Mouse (Mus musculus) brain, adult 2 months (tissue): ENCODE results near the gene Nagk.
A peak's percentile ranks its signal among the peaks of the same experiment; 100 is the strongest.
"Not testable (repeated sequence)": the region's sequence is repeated elsewhere in the genome, so short reads cannot be mapped to it uniquely, and the experiment has no call there.

Source experiments
- DNase-seq: peaks from one replicate; pipeline ENCODE4 v3.0.0; 2011; ENCODE audit warnings: low read depth, low spot score

Gene Nagk

DNA sequence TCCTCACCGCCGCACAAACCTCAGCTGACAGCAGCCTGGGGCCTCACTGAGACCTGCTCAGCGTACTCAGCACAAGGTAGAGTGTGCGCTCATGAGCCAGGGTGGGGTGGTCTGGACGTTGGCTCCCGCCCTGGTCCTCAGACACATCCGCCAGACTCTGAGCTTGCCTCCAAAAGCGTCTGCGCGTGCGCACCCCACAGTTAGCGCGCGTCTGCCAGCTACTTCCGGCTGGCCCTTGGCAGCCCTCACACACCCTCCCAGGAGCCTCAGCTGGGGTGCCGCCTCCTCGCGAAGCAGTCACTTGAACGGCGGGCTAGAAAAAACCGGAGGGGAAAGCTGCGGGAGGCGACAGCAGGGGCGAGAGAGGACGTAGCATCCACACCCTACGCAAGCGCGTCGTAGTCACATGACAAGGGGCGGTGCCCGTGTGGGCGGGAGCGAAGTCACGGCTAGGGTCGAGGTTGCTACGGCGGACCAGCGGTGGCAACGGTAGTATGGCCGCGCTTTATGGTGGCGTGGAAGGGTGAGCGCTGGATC, at the start of gene Nagk:
TSS of gene Nagk (plus strand) at position 223 of the 537 bp plus-strand sequence.
- DNase-seq: peak; percentile 96

DNA sequence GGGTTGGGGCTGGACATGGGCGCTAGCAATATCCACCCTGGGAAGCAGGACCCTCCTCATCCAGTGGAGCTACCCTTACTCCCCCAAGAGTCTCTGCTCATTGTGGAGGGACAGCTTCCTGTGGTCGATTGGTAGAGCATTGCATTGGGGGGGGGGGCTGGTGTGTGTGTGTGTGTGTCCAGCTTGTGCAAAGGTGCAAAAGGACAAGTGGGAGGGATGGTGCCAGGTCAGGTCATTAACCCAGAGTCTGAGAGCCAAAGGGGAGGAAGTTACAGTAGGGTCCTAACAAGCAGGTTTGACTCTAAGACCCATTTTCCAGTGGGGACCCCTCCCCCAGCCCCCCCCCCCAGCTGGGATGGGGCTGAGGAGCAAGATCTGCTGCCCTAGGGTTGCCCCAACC, 49.3 kb upstream of the Nagk start:
- no peak for DNase-seq

DNA sequence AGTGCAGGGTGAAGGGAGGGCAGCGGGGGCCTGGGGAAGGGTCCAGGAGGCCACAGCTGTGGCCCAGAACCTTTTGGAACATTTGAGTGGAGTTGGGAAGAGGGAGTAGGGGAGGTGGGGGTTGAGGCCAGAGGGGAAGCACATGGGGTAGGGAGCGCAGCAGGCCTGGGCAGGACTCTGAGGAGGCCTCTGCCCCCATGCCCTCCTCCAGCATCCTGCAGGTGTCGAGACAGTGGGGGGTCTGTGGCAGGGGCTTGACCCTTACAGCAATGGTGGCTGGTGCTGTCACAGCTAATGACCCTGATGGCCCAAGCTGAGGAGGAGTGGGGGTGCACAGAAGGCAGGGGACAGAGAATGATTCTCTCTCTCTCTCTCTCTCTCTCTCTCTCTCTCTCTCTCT, 45.5 kb upstream of the Nagk start:
- no peak for DNase-seq

DNA sequence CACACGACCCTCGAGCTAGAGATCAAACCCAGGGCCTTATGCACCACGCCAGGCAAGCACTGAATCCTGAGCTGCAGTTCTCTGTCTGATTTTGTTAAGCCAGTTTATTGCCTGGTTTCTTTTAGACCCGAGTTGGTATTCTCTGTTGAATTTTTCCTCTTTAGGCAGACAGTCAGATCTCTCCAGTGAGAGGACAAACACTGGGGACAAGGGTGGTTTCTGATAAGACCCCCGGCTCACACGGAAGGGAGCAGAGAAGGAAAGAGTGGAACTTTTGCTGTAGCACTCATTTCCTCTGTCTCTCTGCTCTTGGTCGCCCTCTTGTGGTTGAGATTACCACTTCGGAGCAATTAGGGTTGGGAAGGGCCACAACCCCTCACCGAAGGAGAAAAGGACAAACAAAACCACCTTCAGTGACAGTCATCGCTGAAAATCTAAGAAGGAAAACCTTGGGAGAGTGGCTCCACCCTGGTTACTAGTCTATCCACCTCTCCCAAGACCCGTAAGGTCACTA, 44.6 kb upstream of the Nagk start:
- DNase-seq: peak; percentile 47

DNA sequence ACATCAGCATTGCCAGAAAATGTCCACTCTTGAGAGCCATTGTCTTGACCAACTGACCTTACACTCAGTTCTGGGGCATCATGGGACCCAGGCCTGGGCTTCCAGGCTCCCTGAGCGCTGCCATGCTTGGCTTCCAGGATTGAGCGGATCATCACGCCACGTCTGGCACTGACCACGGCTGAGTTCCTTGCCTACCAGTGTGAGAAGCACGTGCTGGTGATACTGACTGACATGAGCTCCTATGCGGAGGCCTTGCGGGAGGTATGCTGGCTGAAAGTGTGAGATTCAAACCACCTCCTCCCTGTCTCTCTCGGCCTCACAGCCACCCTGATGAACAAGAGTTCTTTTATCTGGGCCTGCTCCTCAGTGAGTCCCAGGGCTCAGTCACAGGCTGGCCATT, 38.7 kb upstream of the Nagk start:
- no peak for DNase-seq

DNA sequence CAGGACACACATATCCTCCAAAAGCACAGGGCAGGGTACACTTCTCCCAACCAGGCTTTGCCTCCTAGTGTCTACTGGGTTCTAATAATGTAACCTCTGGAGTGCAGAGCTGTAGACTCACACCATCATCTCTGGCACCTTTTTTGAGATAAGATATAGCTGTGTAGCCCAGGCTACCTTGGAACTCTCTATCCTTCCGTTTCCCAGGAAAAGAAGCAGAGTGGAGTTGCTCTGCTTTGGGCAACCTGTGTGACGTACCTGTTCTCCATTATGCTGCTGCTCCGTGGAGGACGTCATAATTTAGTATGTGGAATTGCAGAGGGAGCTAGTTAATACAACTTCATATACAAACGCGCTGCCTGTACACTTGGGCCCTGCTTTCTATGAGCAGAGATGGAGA, 32.4 kb upstream of the Nagk start, which contains the start of gene Ankrd53:
TSS of gene Ankrd53 (plus strand) at position 301 of the 400 bp plus-strand sequence.
- no peak for DNase-seq

DNA sequence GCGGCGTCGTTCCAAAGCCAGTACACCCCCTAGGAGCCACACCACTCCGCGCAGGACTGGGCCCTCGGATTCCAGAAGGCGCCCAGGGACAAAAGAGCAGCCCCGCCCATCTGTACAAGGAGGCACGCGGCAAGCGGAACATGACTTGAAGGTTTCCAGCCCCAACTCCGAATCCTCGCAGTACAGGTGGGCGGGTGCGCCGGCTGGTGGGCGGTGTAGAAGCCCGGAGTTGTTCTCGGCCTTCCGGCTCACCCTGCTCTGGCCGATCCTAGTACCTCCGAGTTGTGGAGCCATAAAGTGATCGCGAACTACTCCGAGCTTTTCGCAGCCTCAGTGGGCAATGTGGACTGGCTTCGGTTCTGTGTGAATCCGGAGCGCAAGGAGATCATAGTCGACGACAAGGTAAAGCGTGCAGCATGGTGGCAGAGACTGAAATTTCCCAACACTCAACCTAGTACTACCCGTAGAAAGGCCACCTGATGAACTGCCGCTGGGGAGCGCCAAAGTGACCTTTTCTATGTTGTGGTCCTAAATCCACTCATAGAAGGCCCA, 31.8 kb upstream of the Nagk start:
- DNase-seq: no peak

DNA sequence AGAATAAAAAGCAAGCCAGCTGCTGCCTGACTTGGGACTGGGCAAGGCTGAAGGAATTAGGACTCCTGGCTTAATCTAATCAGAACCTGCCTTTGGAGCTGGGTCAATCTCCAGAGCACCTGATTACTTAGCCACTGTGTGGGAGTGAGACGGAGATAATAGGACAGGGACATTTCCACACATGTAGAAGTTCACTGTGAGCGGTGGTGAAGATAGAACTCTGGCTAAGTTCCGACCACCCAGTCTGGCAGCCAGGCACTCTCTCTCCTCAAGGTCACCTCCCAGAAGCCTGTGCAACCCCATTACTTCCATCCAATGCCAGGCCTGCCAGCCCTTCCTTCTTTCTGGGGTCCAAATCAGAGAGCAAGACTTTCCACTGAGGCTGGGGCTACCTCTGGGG, 27.8 kb upstream of the Nagk start:
- no peak for DNase-seq

DNA sequence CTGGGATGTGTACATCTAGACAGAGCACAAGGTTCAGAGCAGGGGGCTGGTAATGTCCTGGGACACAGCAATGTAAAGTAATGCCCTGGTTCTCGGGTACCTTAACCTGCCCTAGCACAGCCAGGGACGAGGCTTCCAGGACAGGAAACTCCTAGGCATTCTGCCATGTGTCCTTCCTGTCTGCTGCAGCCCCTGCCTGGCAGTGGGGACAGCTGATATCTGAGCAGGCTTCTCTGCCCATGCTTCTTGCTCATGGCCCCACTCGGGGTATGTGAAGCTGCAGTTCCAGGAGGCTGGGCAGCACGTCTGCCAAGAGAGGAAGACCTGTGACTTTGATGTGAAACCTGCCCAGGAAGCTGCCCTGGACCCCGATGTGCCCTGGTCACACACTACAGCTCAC, 26.3 kb upstream of the Nagk start:
- DNase-seq: no peak

DNA sequence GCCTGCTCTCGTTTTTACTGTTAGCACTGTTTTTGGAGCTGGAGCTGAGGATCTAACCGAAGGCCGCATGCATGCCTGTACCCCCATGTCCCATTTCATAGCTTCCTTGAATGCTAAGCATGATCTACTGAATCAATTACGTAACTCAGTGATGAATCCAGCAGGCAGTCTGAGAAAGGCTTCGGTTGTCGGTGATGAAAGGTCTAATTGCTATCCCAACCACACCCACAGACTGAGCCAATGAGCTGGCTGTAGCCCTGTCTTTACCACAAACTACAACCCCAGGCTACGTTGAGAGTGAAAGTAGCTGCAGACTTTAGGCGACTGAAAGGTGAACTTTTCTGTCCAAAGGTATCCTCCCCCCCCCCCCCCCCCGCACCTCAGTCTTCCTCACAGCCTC, 20.7 kb upstream of the Nagk start:
- DNase-seq: peak; percentile 18

DNA sequence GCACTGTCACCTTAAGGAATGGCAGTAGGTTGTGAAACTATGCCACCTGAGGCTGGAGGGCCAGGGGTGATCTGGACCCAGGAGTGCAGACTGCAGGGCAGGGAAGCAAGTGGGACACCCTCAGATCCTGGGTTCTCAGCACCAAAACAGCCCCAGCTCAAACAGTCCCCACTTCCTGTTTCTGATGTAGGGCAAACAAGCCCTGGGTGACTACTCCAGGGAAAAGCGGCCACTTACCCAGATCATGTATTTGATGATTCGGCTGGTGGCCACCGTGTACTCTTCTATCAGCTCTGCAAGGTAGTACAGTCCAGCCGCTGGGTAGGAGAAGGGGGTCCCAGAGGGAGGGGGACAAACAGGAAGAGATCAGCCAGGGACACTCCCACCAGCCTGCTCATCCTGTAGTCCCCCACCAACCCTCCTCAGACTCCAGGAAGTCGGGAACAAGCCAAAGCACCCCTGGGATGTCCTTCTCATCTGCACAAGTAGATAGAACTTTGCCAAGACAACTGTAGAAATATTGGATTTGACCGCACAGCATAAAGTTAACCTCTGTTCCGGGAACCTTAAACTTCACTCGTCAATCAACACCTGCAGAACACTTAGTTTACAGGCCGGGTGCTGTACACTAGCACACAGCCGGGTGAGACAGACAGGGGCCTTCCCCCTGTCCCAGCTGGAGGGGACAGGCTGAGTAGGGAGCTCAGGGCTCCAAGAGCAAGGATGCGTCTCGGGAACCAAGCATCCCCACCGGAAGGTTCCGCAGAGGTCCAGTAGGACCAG, 19.8 kb upstream of the Nagk start:
- DNase-seq: no peak

DNA sequence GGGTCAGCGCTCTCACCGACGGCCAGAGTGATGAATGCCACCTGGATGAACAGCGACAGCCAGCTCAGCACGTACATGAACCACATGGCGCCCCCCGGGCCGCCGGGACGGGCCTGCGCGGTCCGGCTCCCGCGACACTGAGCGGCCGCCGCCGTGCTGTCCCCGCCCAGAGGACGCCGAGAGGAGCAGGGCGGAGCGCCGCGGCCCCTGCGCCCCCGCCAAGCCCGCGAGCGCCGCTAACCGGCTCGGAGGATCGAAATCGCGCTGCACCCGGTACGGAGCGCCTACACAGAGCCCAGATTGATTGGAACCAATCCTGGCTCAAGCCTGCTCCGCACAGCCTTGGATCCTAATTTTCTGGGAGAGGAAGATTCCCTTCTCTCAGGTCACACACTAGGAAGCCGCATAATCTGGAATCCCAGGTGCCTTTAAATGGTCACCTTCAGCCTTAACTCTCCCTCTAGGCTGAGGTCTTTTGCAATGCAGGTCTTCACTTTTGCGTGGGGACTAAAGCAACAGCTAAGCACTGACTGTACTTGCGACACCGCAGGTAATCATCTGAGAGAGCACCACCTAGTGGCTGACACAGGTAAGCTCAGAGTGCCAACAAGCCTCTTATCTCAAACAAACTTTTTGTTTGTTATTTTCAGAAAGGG, 19.0 kb upstream of the Nagk start, which contains the start of gene Tex261:
TSS of gene Tex261 (minus strand) at position 176 of the 656 bp plus-strand sequence.
- peak; percentile 96 for DNase-seq

DNA sequence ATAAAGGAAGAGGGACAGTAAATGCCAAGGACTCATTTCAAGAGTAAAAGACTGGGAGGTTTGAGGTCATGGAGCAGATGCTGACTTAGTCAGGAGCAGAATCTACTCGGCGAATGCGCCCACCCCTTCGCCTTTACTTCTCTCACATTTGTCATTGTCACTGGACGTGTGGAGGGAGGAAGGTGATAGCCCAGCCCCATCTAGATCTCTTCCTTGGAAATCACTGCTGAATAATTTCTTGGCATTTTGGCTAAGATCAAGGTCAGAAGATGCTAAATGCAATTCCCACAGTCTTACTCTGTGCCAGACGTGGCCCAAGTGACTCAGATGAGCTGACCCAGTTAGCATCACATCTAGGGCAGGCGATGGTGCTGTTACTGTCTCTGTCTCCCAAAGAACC, 16.5 kb upstream of the Nagk start:
- DNase-seq: peak; percentile 64

DNA sequence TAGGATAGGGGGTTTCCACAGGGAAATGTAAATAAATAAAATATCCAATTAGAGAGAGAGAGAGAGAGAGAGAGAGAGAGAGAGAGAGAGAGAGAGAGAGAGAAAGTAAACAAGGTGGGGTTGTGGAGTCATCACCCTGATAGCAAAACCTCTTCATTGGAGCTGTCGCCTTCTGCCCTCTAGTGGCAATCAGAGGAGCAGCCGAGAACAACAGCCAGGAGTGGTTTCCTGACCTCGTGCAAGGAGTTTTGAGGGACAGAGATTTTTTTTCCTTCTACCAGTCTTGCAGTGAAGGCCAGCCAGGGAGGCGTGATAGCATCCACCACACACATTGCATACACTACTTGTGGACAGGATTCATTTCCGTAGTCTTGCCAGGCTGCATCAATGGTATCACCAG, 15.8 kb upstream of the Nagk start:
- peak; percentile 70 for DNase-seq

DNA sequence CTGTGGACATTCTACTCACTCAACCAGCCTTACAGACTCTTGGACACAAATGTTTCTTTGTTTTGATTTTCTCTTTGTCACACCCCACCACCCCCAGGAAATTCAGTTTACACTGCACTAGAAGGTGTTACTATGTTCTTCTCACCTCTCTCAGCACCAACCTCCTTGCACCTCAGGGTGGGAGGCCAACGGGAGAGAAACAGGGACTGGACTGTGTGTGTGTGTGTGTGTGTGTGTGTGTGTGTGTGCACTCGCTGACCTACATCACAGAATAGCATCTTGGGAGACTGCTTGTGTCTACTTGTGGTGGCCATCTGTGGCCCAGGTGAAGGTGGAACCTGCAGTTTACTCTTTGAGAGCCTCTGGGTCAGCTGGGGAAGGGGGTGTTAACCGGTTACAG, 8.4 kb upstream of the Nagk start:
- no peak for DNase-seq

DNA sequence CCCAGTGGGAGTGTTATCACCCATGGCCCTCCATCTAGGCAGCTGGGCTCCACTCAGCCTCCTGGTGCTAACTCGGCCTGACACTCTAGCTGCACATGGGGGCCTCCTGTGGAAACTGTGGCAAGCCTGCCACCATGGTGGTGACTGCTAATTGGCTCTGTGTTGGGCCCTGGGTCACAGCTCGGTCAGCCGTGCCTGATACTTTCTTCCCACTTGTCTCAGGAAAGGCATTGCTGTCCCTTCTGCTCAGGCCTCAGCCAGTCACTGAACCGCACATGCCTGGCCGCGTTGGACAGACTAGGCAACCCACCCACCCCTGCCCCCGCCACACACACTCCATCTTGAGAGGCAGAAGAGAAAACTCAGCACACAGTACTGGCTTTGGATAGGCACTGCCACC, 6.2 kb upstream of the Nagk start:
- DNase-seq: no peak

DNA sequence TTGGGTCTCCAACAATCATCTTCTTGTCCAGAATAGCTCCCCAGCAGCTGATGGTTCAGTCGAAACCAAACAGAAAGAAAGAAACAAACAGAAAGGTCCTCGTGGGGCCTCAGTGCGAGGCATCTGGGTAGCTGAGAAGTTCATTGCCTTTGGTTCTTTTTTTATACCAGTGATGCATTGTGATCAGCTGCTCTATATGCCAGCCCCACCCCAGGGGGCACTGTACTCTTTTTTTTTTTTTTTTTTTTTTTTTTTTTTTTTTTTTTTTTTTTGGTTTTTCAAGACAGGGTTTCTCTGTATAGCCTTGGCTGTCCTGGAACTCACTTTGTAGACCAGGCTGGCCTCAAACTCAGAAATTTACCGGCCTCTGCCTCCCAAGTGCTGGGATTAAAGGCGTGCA, 4.2 kb upstream of the Nagk start:
- not testable (repeated sequence) for DNase-seq

DNA sequence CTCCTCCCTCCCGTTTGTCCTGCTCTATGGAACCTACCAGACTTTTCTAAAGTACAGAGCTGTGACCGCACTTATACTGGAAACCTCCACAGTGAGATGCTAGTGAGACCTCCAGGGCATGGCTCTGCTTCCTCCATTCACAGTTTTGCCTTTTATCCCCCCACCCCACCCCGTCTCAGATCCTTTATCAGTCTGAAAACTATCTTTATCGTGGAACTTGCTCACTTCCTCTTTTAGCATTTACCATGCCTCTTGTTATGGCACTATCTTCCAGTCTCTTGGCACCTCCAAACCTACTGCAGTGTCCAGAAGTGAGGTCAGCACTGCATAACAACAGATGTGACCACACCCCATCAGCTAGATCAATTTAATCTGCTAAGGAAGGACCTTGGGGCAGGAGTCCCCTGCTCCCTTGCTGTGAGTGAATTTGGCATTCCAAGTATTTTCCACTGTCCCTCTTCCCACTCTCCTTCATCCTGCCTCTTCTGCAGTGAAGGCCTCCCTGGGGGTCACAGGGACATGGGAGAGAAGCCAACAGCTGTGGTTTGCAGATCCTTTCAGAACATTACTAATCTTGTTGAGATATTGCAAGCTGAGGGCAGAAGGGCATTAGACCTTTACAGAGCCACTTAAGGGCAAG, 3.4 kb upstream of the Nagk start:
- no peak for DNase-seq

DNA sequence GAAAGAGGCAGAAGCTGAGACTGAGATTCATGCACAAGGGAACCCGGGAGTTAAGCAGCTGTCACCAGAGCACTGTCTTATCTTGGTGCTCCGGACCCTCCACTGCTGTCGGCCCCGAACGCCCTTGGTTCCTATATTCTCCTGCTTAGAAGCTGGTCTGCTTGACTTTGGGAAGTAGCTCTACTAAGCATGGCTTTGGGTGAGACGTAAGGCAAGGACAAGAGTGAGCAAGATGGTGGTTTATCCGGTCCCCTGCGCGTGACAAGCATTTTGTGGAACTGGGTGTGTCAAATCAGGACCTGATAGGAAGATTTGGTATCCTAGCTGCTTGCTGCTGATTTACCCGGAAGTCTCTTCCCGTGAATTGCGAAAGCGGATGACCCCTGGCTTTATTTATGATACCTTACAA, 714 bp downstream of the Nagk start:
- peak; percentile 71 for DNase-seq

DNA sequence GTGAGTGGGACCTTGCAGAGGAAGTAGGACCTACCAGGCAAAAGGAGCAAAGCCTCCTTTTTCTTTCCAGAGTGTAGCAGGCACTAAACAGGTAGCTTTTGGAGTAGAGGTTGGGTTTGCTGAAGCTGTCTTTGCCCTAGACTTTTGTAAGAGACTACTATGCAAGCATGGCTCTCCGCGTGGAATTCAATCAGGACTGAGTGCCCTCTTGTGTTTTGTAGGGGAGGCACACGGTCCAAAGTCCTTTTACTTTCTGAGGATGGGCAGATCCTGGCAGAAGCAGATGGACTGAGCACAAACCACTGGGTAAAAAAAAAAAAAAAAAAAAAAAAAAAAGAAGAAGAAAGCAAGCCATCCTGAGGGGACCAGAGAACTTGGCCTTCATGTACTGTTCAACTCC, 1.9 kb downstream of the Nagk start:
- DNase-seq: no peak

DNA sequence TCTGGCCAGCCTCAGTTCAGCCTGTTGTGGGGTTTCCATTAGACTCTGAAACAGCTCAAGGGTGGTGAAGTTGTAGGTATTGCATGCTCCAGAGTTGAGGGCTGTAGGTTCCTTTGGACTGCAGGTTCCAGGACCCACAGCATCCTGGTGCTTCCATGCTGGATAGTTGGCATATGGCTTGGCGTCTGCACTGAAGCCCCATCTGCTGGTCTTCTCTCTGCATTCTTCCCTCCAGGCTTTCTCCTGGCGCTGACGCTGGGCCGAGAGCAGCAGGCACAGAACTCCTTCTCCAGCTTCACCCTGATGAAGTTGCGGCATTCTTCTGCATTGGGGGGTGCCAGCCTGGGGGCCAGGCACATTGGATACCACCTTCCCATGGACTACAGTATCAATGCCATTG, 7.3 kb downstream of the Nagk start:
- peak; percentile 65 for DNase-seq

DNA sequence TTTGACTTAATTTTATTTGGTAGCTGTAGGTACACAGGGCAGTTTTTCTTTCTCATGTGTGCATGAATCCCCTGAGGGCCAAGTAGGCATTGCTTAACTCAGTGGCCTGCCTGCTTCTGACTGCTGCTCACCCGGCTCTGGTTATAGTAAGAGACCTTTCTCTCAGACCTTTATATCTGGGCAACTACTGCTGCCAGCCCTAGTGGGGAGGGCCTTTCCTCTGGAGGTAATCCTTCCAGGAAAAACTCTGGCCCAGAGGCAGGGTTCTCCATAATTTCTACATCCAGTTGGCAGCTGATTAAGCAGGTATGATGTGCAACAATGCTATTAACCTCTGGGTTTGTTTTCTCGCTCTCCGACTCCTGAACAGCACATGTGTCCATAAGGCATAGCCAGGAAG, 8.1 kb downstream of the Nagk start:
- DNase-seq: no peak
